Mouse (Mus musculus): ENCODE data around the gene Krt222.

- TF ChIP-seq CTCF (IDR thresholded peaks at IDR 0.05; ENCODE audit: borderline replicate concordance, insufficient read depth, low read length) (no peak), POLR2A (IDR thresholded peaks at IDR 0.05; ENCODE audit: low read depth, low read length) (no peak)
Measured at GRCm38 (mm10) chr11:99281116-99281515, 37.2 kb upstream of the Krt222 start.
